Mouse (Mus musculus) A20 (cell line): ENCODE results near the gene Myh7.

Experiments used
- DNase-seq: peaks from one replicate; pipeline ENCODE4 v3.0.0-alpha.2; 2011; ENCODE audit warnings: low read depth, low spot score

Gene Myh7

GRCm38 (mm10) chr14:54943971-54944370 lies 50.5 kb downstream of the Myh7 start:
- DNase-seq = no peak

GRCm38 (mm10) chr14:54942479-54942878 lies 51.9 kb downstream of the Myh7 start:
- DNase-seq = no peak

DNA sequence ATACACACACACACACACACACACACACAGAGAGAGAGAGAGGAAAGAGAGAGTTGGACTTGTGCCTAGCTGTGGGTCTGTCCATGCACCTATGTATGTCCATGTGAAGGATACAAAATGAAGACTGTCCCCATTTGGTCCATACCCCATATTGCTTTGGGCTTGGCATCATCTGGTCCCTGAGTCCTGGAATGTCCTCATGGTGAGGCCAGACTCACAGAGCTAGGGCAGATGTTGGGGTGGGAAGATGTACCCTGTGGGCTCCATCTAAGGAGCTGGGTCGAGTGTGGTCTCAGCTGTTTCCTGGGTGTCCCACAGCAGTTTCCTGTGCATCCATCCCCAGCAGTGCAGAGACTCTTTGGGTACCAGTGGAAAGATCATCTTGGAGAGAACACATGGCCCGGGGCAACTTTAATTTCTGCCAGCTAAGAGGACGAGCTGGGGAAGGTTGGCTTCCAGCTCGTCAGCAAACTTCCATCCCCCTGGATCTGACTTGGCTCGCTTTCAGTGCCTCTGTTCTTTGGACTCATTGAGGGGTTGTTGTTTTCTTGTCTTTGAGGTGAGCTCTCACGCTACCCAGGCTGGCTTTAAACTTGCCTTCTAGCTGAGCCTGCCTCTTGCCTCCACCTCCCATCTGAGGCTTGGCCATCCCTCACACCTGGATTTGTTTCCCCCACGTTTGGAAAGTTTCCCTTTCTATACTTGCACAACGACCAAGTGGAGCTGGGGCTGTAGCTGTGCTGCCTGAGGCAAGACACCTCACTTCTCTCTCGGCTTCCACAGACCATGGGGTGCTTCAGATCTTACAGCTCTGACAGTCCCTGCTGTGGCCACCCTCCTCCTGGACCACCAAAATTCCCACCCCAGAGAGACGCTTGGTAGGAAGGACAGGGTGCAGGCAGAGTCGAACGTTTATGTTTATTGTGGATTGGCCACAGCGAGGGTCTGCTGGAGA lies 53.1 kb downstream of the Myh7 start:
- no peak for DNase-seq

GRCm38 (mm10) chr14:54940176-54940530 lies 54.3 kb downstream of the Myh7 start:
- no peak for DNase-seq

DNA sequence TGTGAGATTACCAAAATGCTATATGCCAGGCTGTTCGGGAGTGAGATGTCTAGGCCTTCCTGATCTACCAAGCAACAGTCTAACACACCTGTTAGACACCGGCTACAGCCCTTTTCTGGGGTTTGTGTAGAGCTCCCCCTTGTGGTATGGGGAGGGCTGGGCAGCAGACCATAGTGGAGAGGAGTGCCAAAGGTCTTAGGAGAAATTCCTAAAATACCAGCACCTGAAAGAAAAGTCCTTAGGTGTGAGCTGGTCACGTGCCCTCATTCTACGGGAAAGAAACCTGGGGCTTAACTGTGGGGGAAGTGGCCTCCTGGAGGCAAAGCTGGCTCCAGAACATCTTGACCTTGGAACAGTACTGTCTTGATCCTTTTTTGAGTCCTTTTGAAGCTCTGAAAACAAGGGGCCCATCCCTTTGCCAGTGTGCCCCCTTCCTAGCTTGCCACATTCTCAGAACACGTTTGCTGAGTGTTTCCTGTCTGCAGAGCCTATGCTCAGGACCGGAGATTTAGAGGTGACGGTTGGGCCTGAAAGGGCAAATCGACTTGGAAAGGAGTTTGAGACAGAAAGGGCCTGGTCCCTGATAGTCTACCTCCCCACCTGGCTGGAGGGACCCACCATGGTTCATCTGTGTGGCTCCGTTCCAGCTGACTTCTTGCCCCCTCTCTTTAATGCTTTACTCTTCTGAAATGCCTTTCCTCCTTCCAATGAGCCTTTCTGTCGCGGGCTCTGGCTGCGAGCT lies 54.8 kb downstream of the Myh7 start:
- DNase-seq = peak; percentile 78

GRCm38 (mm10) chr14:54938431-54939219 lies 55.8 kb downstream of the Myh7 start:
- DNase-seq = no peak

DNA sequence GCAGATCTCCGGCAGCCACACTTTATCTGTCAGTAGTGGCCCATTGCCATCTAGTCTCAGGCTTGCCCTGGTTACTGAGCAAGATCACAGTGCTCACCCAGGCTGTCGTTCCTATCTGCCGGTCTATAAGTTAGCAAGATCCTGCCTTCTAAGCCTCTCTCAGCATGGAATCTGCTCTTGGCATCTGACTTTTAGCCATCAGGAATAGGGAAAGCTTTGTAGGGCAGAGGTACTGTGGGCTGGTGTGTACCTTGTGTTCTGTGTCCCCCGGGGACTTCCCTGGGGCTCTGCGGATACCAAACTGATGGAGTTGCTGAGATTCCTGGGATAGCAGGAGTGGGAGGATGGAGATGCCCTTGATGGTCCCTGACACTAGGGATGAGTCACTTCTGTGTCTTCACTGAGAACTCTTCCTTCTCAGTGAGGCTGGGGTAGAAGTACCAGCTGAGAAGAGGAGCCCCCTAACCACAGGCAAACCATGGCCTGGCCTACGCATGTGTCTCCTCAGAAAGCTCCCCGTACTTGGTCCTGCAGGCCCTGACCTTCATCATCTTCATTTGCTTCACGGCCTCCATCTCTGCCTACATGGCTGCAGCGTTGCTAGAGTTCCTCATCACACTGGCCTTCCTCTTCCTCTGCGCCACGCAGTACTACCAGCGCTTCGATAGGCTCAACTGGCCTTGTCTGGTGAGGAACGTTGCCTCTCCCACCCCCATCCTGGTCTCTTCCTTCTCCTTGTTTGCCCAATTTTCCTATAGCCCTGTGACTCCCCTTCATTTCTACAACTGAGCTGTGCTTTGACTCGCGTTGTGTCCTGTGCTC lies 56.9 kb downstream of the Myh7 start:
- no peak for DNase-seq

GRCm38 (mm10) chr14:54936831-54937160 lies 57.6 kb downstream of the Myh7 start:
- no peak for DNase-seq

DNA sequence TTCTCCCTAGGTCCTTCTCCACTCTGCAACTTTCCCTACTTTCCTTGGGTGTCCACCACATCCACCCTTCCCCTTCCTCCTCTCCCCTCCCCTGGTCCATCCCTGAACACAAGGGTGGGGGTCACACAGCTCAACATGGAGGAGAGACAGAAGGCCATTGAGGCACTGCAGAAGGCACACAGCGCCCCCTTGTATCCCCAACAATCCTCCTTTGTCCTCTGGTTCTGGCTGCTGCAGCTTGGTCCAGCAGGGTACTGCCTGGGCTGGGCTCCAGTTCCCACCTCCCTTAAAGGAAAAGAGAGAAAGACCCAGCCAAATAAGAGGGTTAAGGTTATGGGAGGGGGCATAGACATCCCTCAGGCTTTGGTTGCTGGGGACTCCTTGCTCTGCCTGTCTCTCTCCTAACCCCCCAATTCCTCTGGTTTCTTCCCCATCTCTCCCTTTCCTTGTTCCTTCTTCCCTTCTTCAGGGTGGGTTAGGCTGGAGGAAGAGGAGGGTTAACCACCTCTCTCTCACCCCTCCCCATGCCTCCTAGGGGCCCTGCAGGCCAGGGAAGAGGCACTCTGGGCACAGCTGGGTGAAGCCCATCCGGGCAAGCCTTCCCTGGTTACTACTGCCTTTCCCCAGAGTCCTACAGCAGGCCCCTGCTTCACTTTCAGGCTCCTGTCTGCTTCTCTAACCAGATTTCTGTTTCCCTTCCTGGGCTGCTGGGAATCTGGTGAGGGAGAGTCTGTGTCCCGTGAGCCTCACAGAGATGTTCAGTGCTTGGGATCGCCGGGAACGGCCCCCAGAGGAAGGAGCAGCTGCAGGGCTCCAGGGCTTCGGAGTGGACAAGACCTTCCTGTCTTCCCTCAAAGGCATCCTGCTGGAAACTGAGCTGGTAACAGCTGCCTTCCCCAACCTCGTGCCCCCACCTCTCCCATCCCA lies 58.3 kb downstream of the Myh7 start, which contains the start of gene Cmtm5:
TSS of gene Cmtm5 (plus strand) at position 358 of the 927 bp plus-strand sequence.
- DNase-seq = no peak

GRCm38 (mm10) chr14:54932645-54933150 lies 61.7 kb downstream of the Myh7 start, which contains the start of gene Il25:
TSS of gene Il25 (plus strand) at chr14:54932695.
- no peak for DNase-seq

- DNase-seq = no peak
Observed at GRCm38 (mm10) chr14:54930431-54930830, 64.0 kb downstream of the Myh7 start.

- no peak for DNase-seq
Observed at GRCm38 (mm10) chr14:54929801-54930200, 64.6 kb downstream of the Myh7 start.

- DNase-seq = no peak
Observed at GRCm38 (mm10) chr14:54927296-54927695, 67.1 kb downstream of the Myh7 start.

DNA sequence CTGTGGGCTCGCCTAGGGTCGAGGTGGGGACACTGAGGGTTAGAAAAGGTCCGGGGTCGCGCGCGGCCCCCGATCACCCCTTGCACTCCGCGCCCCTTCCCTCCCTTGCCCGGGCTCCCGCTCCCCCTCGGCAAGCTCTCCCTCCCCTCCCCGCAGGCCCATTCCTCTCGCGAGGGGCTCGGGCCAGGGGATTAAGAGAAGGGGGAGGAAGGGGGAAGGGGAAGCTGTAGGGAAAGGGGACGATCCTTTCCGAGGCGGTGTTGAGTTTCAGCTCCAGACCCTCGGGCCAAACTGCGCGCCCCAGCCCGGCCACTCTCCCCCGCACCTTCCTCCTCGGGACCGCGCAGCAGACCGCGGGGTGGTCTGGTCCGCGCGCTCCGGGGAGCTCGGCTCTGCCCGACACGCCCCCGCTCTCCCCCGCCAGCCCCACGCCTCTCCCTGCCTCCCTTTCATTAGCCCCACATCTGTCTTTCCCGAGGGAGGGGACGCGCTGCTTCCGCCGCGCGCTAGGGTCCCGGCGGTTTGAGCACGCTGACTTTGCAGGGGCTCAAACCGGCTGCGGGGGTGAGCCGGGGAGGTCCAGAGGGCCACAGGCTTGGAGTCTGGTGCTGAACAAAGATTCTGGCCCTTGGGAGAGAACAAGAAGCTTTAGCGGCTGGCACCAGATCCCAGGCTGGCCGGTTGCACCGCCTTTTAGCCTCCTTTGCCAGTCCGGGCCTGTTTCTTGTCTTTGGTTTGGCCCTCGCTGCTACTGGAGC lies 67.8 kb downstream of the Myh7 start:
- DNase-seq = no peak

- no peak for DNase-seq
Observed at GRCm38 (mm10) chr14:54925349-54926342, 68.8 kb downstream of the Myh7 start, which contains the start of gene Efs. TSS of gene Efs (minus strand) at chr14:54926126.

DNA sequence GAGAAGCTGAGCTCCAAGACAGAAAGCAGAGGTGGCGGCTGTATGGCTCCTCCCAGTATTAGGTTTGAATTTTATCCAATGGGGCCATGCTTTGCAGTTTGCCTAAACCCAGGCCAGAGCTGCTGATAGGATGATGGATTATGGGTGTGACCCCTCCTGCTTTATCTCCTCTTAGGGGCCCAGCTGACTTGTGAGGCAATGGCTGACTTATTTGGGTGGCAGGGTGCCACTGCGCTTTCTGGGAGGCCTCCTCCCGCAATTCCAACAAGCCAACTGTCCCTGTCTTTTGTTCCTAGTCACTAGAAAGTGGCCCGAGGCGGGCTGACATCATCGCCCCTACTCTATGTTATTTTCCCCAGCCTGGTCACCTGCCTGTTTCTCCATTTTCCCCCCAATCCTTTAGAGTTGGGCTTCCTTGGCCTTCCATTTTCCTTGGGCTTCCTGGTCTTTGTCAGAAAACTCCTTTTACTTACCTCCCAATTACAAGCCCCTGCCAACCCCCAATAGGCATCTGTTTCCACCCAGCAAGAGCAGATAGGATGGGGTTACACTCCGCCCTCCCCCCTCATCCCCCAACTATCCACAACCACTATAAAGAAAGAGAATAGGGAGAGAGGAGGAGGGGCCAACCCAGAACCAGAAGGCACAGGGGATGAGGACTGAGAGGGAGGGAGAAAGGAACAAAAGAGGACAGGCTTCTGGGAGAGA lies 69.6 kb downstream of the Myh7 start:
- DNase-seq = no peak
